Mouse (Mus musculus) regulatory T cell (primary cell): ENCODE measurements at regions not wholly inside any gene's neighbourhood (a gene's known extent, or its start where the extent isn't known, plus 50 kb on each side); places are given as distances from the start of the nearest gene placed in this dataset.

ENCODE experiments used
- in situ Hi-C: fragments of 300-600 bp; cut with MboI, MseI; formaldehyde crosslinking; loops from one replicate; pipeline ENCODE4 v1.15.1; 2025; ENCODE audit warnings: high pct_unique_total_duplicates

DNA sequence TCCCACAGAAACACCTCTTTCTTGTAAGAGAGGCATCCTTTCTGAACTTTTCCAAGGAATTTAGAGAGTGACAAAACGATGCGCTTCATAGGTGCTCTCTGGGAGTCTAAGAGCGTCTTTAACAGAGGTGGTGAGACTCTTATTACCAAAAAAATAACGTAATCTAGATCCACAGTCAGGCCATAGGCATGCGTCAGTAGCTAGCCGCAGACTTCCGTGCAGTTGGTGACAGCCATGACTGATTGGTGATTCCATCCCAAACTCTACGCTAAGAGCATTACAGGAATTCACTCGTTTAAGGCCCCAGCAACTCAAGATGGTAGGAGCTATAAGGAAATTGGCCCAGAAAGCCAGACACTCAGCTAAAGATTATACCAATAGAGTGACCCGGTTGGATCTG is 197.4 kb downstream of the Sox9 start:
- in situ Hi-C loops: no loop called here

- in situ Hi-C loops: no loop called here
These were observed 200.3 kb downstream of the Sox9 start for GRCm38 (mm10) chr11:112982165-112982801.

DNA sequence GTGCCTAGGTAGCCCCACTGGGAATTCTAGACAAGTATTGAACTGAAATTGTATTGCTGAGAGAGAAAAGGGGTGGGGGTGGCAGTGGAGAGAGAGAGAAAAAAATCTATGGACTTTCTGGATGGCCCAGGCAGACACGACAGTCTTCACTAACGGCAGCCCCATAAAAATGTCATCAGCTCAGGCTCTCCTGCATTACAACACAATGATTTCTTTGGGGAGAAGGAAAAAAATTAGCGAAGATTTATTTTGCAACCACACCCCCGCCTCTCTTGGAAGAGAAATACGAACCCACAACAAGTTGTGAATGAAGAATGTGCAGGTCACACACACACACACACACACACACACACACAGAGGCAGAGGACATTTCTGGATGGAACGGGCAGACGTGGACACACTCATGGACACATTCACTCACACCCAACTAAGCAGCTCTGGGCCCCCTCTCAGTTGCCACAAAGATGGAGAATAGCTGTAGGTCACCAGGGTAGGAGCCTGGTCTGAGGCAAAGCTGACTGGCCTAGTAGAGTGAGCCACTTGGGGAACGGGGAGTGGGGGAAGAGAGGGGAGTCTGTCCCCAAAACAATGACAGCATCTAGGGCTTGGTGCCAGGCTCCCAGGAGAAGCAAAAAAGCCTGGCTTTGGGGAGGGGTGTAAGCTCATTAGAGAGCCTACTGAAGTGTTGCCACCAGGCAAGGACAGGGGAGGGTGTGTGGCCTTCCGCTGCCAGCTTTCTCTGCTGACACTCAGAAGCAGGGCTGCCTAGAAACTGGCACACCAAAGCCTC is 201.0 kb downstream of the Sox9 start:
- in situ Hi-C loops: no loop called here

DNA sequence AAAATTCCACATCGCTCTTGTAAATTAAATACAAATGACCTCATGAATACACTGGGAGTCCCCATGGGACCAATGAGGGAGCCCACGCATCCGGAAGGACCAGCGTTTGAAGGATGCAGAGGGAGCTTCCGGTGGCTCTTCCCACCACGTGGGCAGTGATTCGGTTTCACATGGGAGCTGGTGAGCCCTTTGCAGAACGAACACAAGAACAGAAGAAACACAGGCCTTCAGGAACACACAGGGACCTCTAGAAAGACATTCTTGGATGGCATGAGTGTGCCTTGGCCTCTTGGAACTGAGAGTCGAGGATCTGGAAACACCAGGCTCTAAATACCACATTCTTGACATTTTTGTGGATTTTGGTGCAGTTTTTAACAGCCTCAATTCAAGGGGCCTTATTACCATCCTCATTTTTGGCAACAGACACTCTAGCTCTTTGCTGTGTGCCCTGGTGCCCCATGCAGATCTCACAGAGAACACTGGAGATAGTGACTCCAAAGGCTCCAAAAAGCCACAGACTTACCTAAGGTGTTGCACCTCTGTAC is 204.1 kb downstream of the Sox9 start:
- in situ Hi-C loops: no loop called here

DNA sequence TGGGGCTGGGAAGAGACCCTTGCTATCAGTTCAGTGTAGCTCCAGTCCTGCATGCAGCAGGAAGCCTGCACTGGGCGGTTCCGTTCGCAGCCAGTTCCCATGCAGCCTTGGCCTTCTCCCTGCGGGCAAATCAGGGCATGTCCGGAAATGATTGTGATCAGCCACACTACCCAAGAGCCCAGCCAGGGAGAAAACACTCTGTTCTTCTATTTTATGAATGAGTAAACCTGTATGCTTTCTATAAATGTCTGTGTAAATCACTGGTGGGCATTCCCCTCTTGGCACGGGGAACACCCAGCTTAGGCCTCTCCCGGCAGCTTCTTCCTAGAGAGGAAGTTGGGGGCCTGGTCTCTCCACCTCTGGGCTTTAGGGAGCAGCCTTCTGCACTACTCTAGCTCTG is 205.8 kb downstream of the Sox9 start:
- in situ Hi-C loops: no loop called here

DNA sequence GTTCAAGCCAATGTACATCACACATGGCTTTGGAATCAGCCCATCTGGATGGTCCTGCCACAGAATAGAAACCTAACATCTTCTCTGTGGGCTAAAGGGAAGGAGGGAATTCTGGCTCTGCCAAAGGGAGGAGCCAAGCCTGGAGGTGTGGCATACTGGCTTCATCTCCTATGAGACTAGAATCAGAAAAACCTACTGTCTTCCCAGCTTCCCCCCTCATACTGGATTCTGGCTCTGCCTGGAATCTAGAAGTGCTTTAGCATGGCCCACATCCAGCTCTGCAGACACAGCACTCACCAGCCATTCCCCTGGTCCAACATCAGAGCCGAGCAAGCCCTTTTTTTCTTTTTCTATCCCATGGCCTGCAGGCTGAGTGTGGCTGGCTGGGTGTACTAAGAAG is 206.9 kb downstream of the Sox9 start:
- in situ Hi-C loops: no loop called here

- in situ Hi-C loops: no loop called here
These were observed 208.0 kb downstream of the Sox9 start for GRCm38 (mm10) chr11:112989981-112990512.

DNA sequence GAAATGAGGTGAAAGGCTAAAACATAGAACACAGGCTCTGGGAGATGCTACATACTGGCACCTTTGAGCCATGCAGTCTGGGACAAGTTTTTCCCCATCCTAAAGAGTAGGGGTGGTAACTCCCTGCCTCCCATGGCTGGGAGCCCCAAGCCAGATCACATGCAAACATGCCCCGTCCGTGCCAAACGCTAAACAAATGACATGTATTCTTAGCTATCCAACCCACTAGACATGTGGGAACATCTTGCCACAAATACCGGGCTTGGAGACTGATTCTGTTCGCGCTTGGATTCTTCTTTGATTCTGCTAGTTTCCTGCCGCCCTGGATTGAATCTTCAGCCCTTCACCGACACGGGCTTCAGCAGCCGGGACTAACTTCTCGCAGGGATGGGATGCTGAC is 208.7 kb downstream of the Sox9 start:
- in situ Hi-C loops: no loop called here

GRCm38 (mm10) chr11:112991862-112992261 is 209.8 kb downstream of the Sox9 start:
- in situ Hi-C loops: no loop called here

GRCm38 (mm10) chr11:112998777-112999583 is 217.0 kb downstream of the Sox9 start:
- in situ Hi-C loops: no loop called here

GRCm38 (mm10) chr11:113001071-113001470 is 219.0 kb downstream of the Sox9 start:
- in situ Hi-C loops: no loop called here

- in situ Hi-C loops: no loop called here
These were observed 223.9 kb downstream of the Sox9 start for GRCm38 (mm10) chr11:113005895-113006294.

DNA sequence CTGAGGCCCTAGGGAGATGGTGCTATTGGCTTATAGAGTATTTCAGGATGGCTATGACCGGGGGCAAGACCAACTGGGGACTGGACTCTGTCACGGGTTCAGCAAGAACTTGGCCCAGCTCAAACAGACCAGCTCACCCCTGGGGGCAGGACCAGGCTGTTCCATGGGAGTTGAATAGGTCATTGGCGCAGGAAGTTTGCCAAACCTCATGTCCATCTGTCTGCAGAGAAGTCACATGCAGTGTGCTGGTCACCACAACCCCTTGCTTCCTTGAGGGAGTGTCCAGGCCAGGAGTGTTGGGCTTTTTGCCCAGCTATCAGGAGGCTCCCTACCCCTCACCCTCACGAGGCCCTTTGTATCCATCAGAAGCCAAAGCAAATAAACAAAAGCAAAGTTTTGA is 226.5 kb downstream of the Sox9 start:
- in situ Hi-C loops: no loop called here

GRCm38 (mm10) chr11:113009376-113009775 is 227.4 kb downstream of the Sox9 start:
- in situ Hi-C loops: no loop called here

DNA sequence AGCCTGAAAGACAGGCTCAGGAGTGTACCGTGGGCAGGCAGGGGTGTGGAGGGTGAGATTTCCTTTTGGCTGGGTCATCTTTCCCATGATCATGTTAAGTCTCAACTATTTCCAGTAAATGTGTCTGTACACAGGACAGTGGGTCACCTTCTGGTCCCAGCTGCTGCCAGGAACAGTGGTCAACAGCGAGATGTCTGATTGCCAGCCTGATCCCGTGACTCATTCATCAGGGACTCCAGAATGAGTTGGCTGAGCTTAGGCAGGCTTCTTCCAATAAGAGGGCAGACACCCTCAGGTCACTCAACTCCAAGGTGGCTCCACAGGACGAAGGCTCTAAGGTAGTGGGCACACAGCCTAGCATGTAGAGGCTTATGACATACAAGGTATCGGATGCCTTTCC is 228.9 kb downstream of the Sox9 start:
- in situ Hi-C loops: no loop called here

- in situ Hi-C loops: no loop called here
These were observed 232.4 kb downstream of the Sox9 start for GRCm38 (mm10) chr11:113014186-113015010.

DNA sequence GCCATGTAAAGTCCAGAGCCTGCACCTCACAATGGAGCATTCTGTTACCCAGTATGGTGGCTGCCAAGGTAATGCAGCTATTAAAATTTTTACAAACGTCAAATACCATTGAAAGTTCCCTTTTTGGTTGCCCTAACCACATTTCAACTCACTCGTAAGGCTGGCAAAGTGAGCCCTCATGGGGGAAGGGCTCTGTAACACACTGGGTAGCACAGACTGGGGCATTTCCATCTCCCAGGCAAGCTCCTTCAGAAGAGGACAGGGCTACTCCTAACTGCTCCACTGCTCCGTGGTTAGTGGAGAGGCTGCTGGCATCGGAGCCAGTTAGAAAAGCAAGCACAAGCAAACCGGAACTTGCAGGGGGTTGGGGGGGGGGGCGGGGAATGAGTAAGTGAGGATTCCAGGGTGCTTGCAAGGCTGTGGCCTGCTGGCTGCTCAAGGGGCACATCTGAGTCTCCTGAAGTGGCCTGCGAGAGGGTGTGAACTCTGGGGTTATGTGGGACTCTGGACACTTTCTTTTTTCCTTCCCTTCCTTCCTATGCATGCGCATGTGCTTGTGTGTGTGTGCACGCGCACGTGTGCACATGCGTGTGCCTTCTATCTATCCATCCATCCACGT is 233.8 kb downstream of the Sox9 start:
- in situ Hi-C loops: no loop called here

- in situ Hi-C loops: no loop called here
These were observed 235.0 kb downstream of the Sox9 start for GRCm38 (mm10) chr11:113016801-113017715.

GRCm38 (mm10) chr11:113021533-113021932 is 239.5 kb downstream of the Sox9 start:
- in situ Hi-C loops: no loop called here

DNA sequence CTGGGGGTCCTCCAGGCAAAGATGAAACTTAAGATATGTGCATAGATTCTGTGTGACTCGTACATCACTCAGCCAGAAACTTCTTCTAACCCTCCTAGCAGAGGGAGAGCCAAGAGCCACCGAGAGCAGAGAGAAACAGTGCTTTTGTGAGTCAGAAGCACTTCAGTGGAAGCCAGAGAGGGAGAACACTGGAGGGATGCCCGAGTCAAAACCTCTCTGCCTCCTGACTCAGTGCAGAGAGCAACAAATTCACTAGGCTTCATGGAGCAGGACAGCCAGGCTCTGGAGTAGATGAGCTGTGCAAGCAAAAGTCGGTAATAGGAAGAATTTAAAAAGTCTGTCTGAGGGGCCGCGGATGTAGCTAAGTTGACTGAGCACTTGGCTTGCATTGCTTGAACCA is 245.0 kb downstream of the Sox9 start:
- in situ Hi-C loops: no loop called here
